Mouse (Mus musculus) c-Kit-positive CD71-positive TER-119-negative erythroid progenitor cells, embryonic 14.5 days (primary cell): Measurements from ENCODE around the gene Arid1a.
A peak's percentile ranks its signal among the peaks of the same experiment; 100 is the strongest.

Experiments used
- DNase-seq: peaks from one replicate; pipeline ENCODE4 v3.0.0-alpha.2; 2013; ENCODE audit warnings: low read depth

Gene Arid1a

DNA sequence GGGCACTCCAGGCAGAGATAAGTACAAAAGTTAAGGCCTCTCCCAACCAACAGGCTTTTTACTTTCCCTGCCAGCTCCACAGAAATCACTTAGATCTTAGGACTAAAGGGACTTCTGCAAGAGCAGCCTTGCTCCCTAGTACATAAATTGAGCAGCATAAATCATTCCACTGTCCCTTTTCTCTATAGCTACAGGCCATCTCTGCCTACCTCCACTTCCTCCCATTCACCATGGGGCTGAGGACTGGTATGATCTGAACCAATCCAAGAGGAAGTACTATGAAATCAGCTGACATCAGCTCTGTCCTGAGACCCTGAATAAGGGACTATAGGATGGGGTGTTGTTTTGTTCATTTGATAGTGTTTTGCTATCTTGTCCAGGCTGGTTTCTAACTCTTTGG, 26.4 kb downstream of the Arid1a start:
- no peak for DNase-seq

DNA sequence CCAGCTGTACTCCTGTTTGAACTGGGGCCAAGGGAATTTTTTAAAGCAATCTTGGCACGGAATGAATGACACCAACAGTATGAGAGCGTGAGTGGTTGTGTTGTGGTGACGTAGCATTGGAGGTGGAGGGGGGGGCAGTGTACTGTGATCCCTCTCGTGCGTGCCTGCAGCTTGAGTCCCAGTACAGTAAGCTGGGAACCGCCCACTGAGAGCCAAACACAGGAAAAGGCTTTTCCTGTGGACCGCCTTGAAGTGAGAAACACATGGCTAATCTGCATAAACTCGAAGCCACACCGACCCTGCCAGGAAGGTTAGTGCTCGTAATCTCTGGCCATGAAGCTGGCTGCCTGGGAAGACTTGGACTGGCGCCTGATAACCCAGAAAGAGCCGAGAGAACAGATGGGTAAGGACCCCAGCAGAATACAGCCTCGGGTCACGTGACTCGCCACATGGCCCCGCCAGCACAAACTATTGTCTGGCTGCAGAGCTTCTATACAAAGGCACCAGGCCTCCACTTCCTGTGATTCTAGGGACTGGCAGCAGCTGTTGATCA, 27.0 kb downstream of the Arid1a start:
- DNase-seq: peak; percentile 85

DNA sequence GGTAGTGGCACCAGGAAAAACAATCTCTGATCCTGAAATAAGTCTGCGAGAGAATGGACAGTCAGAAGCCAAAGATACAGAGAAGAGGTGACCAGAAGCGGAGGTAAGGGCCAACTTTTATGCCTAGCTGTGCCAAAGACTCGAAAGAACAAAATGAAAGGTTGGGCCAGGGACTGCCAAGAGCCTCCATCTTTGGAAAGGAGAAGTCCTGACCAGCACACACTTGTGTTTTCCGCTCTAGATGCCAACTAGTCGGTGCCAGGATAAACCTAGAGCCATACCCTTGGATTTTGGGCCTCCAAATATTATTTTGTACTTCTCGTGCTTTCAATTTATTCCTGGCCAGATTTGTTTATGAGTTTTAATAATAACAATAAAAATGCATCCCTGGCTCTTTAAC, 27.6 kb downstream of the Arid1a start:
- no peak for DNase-seq

DNA sequence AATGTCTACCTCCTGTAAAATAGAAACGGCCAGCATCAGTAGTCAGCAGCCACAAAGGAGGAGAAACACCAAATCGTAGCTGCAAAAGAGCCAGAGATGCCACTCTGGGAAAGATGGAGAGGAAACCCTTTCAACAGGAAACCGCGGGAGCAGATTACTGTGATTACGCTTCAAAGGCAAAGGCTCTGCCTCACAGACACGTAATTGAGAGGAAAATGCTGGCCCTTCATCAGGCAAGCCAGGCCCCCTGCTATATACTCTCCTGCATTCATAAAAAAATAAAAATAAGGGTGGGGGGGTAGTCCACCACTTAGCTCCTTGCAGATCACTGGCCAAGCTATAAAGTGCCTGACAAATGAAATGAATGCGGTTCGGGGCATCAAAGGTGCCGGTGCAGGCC, 28.3 kb downstream of the Arid1a start:
- DNase-seq: no peak

DNA sequence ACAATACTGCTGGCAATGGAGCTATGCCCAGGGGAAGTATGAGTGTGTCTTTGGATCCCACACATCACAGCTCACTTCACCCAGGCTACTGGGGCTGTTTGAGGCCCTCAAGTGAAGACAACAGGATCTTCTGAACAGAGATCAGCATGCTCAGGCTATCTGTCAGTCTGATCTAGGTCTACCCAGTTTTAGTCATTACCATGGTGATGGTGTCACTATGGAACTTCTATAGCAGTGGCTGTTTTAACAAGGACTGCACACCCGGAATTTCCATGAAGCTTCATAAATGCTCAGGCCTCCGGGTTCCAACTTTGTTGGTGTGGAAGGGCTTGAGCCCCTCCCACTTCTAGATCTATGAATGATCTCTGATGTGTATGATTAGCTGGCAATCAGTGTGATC, 30.9 kb downstream of the Arid1a start:
- DNase-seq: no peak

DNA sequence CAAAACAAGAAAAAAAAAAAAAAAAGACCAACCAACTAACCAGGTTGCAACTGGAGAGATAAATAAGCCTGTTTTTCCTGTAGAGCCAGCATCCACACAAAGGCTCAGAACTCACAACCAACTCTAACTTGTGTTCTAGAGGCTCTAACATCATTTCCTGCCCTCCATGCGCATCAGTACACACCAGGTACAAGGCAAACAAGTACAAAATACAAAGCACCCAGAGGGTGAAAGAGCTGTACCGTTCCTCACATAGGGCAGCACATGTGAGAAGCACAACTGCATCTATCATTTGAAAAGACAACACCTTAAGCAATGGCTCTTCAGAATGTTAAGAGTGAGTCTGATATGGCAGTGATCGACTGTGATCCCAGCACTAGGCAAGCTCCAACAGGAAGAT, 36.8 kb downstream of the Arid1a start:
- DNase-seq: no peak

DNA sequence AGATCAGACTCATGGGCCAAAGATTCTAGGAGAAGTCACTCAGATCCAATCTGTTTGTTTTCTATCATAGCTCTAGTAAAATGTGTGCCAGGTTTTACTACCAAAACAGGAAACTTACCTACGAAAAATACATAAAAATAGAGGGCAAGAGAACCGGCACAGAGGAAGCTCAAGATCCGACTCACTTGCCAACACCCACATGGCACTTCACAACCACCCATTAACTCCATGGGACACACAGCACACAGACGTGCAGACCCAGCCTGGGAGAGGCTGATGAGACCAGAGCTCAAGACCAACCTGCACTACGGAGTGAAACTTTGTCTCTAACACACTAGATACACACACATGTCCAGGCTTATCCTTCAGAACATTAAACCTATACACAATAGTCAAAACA, 43.8 kb downstream of the Arid1a start:
- DNase-seq: no peak

DNA sequence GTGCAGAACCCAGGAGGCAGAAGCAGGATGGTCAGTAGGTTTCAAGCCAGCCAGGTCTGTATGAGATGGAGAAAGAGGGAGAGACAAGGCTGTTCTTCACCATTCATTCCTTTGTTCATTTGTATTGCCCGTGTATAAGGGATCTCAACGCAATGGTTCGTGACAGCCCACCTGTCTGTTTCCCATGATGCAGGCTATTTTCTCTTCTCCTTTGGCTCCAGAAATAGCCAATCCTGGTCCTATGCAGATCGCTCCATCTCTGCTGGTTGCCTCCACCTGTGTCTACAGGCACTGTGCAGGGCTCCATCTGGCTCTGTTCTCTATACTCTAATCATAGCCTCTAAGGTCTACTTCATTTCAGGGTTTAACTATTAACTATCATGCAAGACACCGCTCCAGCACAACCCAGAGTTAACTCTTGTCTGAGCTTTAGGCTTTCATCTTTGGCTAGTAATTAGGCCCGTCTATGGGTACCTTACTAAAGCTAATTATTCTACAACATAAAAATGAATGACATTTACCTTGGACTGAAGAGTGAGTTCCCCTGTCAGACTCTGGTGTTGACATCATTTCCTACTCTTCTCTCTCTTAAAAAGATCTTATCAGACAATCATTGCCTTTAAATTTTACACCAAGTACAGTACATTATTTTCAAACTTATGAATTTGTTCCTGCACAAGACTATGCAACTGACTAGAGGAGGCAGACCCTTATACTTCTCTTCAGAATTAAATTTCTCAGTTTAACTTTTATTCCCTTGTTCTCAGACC, 45.1 kb downstream of the Arid1a start:
- no peak for DNase-seq

DNA sequence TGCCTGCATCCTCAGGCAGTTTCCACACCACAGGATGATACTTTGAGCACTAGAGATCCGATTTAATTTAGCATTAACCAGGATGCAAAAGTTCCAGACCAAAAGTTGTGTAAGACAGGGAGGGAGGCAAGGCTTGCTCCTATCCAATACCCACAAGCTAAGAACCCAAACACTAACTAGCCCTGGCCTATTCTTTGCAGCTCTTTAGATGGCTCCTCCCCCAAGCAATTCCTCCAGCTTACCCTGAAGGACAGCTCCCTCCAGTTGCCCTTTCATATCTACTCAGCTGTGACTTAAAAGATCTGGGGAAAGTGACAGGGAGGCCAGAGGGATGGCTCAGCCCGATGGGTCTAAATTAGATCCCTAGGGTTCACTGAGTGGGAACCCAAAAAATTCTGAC, 47.2 kb downstream of the Arid1a start:
- DNase-seq: no peak

DNA sequence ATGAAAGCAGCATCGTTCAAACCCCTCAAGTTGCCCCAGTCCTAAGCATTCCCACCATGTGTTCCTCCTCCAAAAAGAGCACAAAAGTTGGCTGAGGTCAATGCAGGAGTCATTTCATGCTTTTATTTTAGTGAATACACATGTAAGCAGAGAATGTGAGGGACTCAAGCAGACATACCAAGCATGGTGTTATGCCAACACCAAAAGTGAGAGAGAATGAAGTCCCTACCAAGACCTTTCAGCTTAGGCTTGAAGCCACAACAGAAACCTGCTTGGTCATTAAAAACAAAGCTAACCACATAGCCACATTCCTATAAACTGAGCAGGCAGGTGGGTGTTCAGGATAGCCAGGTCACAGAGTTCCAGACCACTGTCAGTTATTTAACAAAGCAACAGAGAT, 49.1 kb downstream of the Arid1a start:
- DNase-seq: no peak

DNA sequence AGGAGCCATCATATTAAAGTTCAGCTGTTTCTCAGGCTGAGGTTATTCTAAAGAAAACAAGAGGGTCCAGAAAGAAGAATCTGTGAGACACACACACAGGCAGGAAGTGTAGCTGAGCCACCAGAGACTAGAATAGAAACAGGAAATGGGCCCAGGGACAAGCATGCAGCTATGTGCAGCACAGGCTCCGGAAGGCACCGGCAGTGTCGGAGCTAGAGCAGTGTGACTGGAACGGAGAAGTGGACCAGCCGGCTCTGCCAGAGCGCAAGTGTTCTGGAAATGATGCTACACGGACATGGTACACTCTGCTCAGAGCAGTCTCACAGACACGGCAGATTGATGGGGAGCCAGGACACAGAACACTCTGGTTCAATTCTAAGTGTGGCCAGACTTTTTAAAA, 49.6 kb downstream of the Arid1a start:
- DNase-seq: no peak

DNA sequence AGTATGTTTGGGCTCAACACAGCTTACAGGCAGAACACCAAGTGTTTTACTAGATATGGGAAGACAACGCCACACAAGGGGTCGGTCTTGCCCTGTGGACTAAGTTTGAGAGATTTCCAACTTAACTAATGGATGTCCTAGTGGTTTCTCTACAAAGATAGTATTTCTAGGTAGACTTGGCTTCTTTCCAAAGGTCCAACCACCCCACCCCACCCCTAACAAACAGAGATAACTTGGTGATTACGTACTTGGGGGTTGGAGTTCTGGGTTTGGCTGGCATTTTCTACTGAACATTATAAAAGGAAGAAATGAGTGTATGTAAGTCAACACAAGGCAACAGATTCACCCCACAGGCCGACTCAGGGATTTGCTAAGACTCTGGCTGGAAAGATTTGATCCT, 51.5 kb downstream of the Arid1a start:
- peak; percentile 51 for DNase-seq

DNA sequence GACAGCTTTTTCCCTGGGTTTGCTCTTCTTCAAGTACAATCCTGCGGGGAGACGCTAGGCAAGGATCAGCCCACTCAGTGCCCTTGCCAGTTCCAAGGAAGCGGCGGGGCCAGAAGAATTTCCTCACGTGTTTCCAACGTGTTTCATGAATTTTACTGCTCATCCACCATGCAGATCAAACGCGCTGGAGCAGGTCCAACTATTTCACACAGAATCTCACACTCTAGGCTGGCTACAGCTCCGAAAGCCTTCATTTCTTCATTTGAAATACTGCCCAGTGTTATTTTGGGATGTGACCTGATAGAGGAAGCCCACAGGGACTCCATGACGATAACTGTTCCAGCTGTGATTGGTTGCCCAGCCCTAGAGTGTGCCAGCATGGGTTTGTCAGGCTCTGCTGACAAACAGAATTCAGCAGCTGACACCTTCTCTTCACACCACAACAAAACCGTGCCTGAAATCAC, 55.6 kb downstream of the Arid1a start:
- DNase-seq: no peak

DNA sequence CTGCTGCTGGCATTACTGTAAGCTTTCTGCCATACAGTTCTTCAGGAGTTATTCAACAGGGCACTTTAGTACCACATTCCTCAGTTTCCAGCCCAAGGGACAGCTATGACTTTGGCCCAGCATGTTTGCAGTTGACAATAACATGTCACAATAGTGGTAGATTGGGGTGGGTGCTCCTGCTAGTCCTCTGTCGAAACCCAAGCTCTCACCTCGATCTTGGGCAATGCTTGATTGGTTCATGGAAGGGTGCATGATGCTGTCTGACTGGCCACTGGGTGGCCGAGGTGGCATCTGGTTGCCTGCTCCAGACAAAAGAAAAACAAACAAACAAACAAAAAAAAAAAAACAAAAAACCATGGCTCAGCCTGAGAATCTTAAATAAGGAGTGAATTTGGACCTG, 61.2 kb downstream of the Arid1a start:
- no peak for DNase-seq

DNA sequence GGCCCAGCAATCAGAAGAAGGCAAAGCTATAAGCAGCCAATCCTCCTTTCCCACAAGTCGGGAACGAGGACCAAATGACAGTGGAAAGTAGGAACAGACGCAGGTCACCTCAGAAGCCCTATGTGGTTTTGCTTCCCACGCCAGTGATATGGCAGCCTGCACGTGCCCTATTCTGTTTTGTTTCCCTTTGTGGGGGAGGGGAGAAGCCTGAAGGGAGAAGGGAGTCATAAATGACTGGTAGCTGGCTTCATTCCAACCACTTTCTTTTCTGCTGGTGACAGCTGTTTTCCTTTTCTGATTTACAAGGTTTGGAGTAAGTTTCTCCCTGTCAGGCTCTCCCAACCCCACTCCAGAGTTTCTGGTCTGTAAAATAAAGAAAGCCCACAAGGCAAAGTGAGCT, 66.3 kb downstream of the Arid1a start:
- DNase-seq: no peak

DNA sequence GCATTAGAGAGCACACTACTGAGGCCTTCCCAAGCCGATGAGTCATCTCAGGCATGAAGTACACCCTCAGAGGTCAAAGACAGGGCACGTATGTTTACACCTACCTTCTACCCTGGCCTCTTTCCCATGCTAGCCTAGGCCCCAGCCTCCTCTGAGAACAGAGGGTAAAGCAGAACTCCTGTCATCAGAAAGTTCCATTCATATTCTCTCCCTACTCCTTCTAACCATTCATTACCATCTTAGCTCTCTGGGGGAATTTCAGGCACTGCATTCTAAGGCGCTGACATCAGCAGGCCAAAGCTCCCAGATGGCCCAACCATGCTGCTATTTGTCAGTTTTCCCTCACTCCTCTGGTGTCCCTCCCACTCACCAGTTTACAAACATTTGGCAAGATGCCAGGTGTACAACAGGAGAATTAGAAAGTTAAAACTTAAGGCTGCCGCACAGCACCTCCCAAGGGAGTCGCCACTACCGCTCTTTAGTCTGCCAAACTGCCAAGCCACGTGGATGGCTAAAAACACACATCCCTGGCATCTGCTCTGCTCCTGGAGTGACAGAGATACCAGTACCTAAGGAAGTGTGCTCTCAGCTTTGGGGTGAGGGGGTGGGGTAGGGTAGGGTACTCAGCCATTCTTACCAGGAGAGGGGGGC, 68.0 kb downstream of the Arid1a start:
- no peak for DNase-seq

DNA sequence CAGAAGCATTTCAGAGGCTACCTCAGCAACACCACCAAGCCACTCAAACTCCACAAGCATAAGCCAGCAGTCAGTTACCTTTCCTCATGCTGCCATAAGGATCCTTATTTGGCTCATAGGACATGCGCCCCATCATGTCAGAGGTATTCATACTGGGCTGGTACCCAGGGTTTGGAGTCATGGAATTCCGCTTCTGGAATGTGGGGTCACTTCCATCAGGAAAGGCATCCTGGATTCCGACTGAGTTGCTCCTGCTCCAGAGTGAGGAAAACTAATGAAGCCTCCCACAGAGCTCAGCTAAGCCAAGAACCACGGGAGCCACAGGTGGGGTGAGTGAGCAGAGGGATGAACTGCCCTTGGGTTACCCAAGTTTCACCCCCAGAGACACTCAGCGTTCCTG, 69.4 kb downstream of the Arid1a start:
- no peak for DNase-seq

DNA sequence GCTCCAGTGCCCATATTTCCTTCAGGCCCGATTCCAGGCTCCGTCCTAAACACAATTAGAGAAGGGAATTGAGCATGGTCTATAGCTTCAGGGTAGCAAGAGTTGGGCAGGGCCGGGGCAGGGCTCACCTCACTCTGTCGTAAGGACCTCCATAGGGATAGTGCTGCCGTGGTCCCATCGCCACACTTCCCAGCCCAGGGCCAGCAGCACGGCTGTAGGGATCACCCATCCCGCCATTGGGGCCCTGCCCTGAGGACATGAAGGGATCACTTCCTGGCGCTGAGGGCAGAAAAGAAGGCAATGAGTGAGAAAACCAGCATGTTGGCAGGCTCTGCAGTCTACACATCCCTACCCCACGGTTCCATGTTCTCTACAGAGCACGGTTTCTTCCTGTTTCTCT, 70.1 kb downstream of the Arid1a start:
- no peak for DNase-seq

DNA sequence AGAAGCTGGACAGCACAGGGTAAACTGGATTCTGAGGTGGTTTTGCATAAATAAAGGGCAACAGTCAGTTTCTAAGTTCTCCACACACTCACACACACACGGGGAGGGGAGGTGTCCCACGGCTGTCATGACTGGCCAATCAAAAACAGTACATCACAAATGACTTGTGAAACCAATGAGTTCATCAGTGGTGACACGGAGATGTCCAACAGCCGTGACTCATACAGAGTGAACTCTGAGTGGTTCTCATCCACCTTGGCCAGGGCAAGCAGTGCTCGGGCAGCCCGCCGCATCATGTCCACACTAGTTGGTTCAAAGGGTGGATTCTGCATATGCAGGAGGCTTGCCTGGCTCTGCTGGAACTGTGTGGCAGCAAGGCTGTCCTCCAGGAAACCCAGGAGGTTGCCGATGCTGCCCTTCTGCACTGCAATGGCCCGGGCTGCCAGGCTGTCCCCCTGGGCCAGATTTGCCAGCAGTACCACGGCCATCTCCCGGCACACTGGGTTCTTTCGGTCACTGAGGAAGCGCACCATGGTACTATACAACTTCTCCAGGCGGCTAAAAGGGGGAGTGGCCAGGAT, 76.3 kb downstream of the Arid1a start:
- no peak for DNase-seq

DNA sequence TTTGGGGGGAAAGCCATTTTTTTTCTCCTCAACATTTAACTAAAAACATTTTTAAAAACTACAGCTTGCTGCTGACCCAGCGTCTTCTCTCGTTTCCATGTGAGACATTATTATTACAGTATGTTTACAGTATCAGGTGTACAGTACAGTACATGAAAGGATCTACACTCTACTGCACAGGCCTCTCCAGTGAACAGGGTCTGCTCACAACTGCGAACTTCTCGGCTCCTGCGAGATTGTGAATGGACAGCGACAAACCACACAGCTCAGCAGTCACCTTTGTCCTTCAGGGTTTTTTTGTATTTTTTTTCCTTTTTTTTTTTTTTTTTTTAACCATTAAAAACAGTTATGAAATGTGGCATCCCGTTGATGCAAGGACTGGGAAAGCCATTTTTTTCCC, 76.9 kb downstream of the Arid1a start:
- no peak for DNase-seq

DNA sequence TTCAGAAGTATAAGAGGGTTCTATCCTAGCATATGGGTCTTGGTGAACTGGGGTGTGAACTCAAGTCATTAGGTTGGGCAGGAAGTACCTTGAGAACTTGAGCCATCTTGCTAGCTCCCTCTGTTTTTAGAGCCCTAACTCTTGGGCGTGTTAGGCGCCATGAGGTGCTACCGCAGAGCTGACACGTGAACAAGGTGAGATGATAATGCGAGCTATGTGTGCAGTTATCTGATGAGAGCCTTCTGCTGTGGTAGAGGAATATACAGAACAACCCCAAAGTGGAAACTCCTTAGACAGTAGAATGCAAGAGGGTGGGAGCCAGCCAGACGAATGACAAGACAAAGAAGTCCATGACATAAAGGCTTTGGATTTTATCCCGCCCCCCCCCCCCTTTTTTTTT, 79.3 kb downstream of the Arid1a start:
- no peak for DNase-seq

DNA sequence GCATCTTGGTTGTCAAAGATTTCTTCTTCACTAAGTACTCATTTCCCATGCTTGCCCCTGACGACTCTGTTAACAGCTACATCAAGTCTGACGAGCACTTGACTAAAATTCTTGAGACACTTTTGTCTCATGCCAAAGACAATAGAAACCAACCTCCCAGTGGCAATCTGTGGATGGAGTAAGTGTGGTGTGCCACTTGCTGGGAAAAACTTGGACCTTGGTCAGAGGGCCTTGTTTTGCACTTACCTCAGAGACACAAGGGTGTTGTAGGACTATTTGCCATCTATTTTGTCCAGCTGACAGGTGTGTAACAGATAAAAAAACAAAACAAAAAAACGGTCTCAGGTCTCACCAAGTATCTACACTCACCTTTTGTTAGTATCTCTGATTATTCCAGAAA, 80.4 kb downstream of the Arid1a start:
- no peak for DNase-seq

DNA sequence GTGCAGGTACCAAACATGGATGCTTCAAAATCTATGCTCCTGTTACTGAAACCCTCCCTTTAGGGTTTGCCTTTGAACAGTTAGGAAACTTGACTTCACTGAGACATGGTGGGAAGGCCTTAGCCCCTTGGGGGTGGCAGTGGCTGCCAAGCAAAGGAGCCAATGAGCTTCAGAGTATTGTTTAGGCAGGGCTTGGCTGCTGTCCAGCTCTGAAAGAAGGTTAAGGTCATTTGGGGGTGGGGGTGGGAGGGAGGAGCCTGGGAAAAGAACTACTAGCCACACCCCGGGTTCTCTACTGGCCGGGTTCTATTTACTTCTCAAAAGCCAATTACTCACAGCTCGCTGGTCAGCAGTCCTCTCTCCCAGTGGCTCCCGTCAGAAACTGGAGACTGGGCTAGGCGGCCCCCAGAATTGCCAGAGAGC, 81.0 kb downstream of the Arid1a start:
- no peak for DNase-seq
